Mouse (Mus musculus) heart, adult 2 months (tissue): ENCODE measurements around the gene Mei1.

ENCODE experiments used
- CTCF ChIP-seq: fragments of 200-600 bp; IDR thresholded peaks from 2 replicates; pipeline ENCODE4 v1.8.1; 2022; ENCODE audit warnings: antibody characterized with exemption, mild to moderate bottlenecking, moderate library complexity
- EP300 ChIP-seq: fragments of 200-500 bp; IDR thresholded peaks from 2 replicates; pipeline ENCODE4 v1.6.1; 2011; ENCODE audit warnings: low read depth, low read length, control low read depth; ENCODE audit not compliant: insufficient read depth
- POLR2A ChIP-seq: fragments of 200-500 bp; IDR thresholded peaks from 2 replicates; pipeline ENCODE4 v1.6.1; 2011; ENCODE audit warnings: mild to moderate bottlenecking, low read depth, low read length, control low read depth; ENCODE audit not compliant: insufficient read depth

GRCm38 (mm10) chr15:82146770-82147610 lies 77.2 kb downstream of the Mei1 start, which contains the start of gene Srebf2:
- TF ChIP-seq CTCF (no peak), POLR2A (peak; percentile 49), EP300 (no peak)
